Mouse (Mus musculus): ENCODE data around the gene 6820408C15Rik. TPM values are rescaled to one million over a fixed set of nuclear protein-coding genes. Genes with fewer than 3 reads are reported as not detected.

Gene 6820408C15Rik
- polyA plus RNA-seq, 2 experiments, result 0.19 to 0.23 TPM

DNA sequence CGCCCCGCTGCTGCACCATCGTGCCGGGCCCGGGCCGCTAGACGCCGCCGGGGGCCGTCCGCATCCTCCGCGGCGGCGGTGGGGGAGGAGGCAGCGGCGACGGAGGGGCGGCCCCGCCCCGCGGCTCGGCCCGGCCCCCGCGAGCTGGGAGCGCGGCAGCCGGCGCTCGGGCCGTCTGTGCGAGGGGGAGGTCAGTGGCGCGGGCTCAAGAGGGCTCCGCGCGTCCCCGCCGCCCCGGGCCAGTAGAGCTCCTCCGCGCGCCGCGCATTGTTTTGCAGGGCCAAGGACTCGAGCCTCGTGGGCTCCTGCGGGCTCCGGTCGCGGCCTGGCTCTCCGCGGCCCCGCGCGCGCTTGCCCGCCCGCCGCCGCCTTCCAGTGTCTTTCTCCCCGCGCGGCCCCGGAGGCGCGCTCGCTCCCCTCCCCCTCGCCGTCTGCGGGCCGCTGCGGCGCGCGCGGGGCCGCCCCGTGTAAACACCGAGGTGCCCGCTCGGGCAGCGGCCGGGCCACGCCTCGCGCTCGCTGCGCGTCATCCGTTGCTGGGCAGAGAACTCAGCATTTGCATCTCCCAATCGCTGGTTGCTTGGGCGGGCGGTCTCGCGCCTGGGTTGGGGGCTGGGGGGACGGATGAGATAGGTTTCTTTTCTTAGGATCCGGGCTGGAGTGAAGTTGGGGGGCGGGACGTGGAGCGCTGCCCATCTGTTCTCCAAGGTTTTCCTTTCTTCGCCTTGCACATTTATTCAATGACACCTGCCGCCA is 17.5 kb upstream of the 6820408C15Rik start, which contains the start of gene Sox12:
Sox12 (minus strand) TSS at position 384 of the 756 bp plus-strand sequence.
- peak within 1 kb of the TSS; percentile 91 for H3K4me2 ChIP-seq (ENCODE audit: low read depth)
- peaks cover 18 to 31% of the 10 kb centered on the region in 2 experiments for H3K4me1 ChIP-seq (replicated peaks; ENCODE audit: control insufficient read depth in 2 of 2, insufficient read depth in 2 of 2, low read length in 1 of 2)
- peak within 1 kb of the TSS; percentile 83 for H3K9ac ChIP-seq (replicated peaks)
- H3K27ac ChIP-seq, result peak within 1 kb of the TSS; percentile 78
- H3K36me3 ChIP-seq (replicated peaks; ENCODE audit: control insufficient read depth, insufficient read depth, low read depth), result no peaks in the 10 kb centered on the region
- peak; percentile 67 for ATAC-seq (ENCODE audit: insufficient read depth)
- TF ChIP-seq EP300 (IDR thresholded peaks at IDR 0.05; ENCODE audit: low read depth), result no peak
- WGBS (ENCODE audit: insufficient replicate concordance), result under 1% methylated on average over 91 of the region's 104 CpGs
- peak within 1 kb of the TSS; percentile 74 to 76 for H3K4me3 ChIP-seq (ENCODE audit: insufficient read depth in 1 of 2, low read depth in 2 of 2, low read length in 2 of 2)
- DNase-seq (ENCODE audit: low read depth in 3 of 3, low spot score in 3 of 3), result peak; percentile 77 to 80 (median 79)
- H3K9me3 ChIP-seq (ENCODE audit: control insufficient read depth, low read length), result no peaks in the 10 kb centered on the region
- H3K27me3 ChIP-seq (ENCODE audit: control insufficient read depth, insufficient read depth, low read length), result no peaks in the 10 kb centered on the region

DNA sequence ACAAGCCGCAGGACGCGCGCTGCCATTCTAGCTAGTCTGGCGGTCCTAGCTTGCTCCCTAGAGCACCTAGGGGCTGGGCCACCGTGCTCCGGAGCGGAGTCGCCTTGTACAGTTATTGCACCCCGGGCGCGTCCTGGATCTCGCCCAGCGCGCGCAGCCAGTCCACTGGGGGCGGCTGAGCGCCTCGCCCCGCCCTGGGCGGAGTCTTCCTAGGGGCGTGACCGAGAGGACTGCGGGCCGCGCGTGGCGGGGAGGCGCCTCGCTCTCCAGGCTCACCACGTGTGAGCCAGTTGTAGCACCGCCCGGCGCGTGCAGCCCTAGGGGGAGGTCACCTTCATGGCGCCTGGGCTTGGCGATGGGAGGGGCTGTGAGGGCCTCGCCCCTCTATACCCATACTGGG is 16.7 kb upstream of the 6820408C15Rik start:
- Histone ChIP-seq H3K27me3 (ENCODE audit: control insufficient read depth, insufficient read depth, low read length) (no peaks in the 10 kb centered on the region), H3K36me3 (replicated peaks; ENCODE audit: control insufficient read depth, insufficient read depth, low read depth) (no peaks in the 10 kb centered on the region), H3K4me3 (ENCODE audit: insufficient read depth in 1 of 2, low read depth in 2 of 2, low read length in 2 of 2) (peak overlapping the region; percentile 74 to 76), H3K4me2 (ENCODE audit: low read depth) (peak overlapping the region; percentile 91), H3K4me1 (replicated peaks; ENCODE audit: control insufficient read depth in 2 of 2, insufficient read depth in 2 of 2, low read length in 1 of 2) (peaks cover 18 to 28% of the 10 kb centered on the region in 2 experiments), H3K27ac (peak overlapping the region; percentile 78), H3K9me3 (ENCODE audit: control insufficient read depth, low read length) (no peaks in the 10 kb centered on the region), H3K9ac (replicated peaks) (peak overlapping the region; percentile 83)
- peak; percentile 79 for ATAC-seq (ENCODE audit: insufficient read depth)
- no peak for TF ChIP-seq EP300 (IDR thresholded peaks at IDR 0.05; ENCODE audit: low read depth)
- peak; percentile 29; the same call in 1 of the 2 replicates for TF ChIP-seq CTCF (IDR thresholded peaks at IDR 0.05; ENCODE audit: low read depth)
- DNase-seq (ENCODE audit: low read depth in 3 of 3, low spot score in 3 of 3), result peak; percentile 85 to 89 (median 88)
- under 1% methylated on average over 38 of the region's 38 CpGs for WGBS (ENCODE audit: insufficient replicate concordance)

DNA sequence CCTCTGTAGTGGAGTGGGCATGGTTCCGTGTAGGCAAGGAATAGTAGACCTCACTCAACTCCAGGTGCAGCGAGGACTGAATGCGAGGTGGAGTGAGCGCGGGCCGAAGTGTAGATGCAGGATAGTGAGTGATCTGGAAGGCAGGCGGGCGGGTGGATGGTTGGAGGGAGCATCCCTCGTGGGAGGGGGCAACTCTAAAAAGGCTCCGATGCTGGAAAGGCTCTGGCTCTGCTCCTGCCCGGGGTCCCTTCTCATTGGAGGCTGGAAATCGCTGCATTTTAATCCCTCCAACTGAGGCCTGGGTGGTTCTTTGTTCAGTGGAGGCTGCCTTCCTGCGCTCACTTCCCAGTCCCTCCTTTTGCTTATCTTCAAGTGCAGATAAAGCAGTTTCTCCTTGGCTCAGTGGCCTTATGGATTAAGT is 16.3 kb upstream of the 6820408C15Rik start:
- peak overlapping the region; percentile 48 to 76 for H3K4me3 ChIP-seq (ENCODE audit: insufficient read depth in 1 of 2, low read depth in 2 of 2, low read length in 2 of 2)
- TF ChIP-seq EP300 (IDR thresholded peaks at IDR 0.05; ENCODE audit: low read depth) (no peak), CTCF (IDR thresholded peaks at IDR 0.05; ENCODE audit: low read depth) (no peak)
- peaks cover 14 to 25% of the 10 kb centered on the region in 2 experiments for H3K4me1 ChIP-seq (replicated peaks; ENCODE audit: control insufficient read depth in 2 of 2, insufficient read depth in 2 of 2, low read length in 1 of 2)
- no peaks in the 10 kb centered on the region for H3K9me3 ChIP-seq (ENCODE audit: control insufficient read depth, low read length)
- 5% methylated on average over 13 of the region's 13 CpGs for WGBS (ENCODE audit: insufficient replicate concordance)
- DNase-seq (ENCODE audit: low read depth in 3 of 3, low spot score in 3 of 3), result no peak
- peak overlapping the region; percentile 91 for H3K4me2 ChIP-seq (ENCODE audit: low read depth)
- no peak for ATAC-seq (ENCODE audit: insufficient read depth)
- H3K9ac ChIP-seq (replicated peaks), result peak overlapping the region; percentile 27
- H3K27me3 ChIP-seq (ENCODE audit: control insufficient read depth, insufficient read depth, low read length), result no peaks in the 10 kb centered on the region
- H3K27ac ChIP-seq, result no peak overlapping the region
- H3K36me3 ChIP-seq (replicated peaks; ENCODE audit: control insufficient read depth, insufficient read depth, low read depth), result no peaks in the 10 kb centered on the region

DNA sequence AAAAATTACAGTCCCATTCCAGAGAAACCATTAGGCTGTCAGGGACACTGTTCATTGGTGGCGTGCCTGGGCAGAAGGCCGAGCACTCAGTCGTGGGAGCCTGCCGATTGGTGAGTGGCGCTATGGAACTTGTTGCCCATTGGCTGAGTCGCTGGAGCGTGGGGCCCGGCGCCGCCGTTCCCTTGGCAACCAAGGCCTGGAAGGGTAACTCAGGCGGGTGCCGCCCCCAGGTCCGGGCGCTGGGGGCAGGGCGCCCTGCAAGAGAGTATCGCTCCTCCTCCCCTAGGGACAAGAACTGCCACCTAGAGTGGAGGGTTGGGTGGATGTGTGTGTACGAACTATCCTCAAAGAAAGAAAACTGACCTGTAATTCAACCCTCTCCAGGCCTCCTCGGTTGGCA is 9.3 kb upstream of the 6820408C15Rik start:
- TF ChIP-seq EP300 (IDR thresholded peaks at IDR 0.05; ENCODE audit: low read depth) (no peak), CTCF (IDR thresholded peaks at IDR 0.05; ENCODE audit: low read depth) (no peak)
- Histone ChIP-seq H3K9ac (replicated peaks) (peak overlapping the region; percentile 68), H3K4me3 (ENCODE audit: insufficient read depth in 1 of 2, low read depth in 2 of 2, low read length in 2 of 2) (peak overlapping the region; percentile 52 to 60), H3K36me3 (replicated peaks; ENCODE audit: control insufficient read depth, insufficient read depth, low read depth) (no peaks in the 10 kb centered on the region), H3K4me2 (ENCODE audit: low read depth) (peak overlapping the region; percentile 85), H3K27ac (peak overlapping the region; percentile 36; the same call in 1 of the 2 replicates), H3K4me1 (replicated peaks; ENCODE audit: control insufficient read depth in 2 of 2, insufficient read depth in 2 of 2, low read length in 1 of 2) (peaks cover 16 to 23% of the 10 kb centered on the region in 2 experiments), H3K9me3 (ENCODE audit: control insufficient read depth, low read length) (no peaks in the 10 kb centered on the region), H3K27me3 (ENCODE audit: control insufficient read depth, insufficient read depth, low read length) (no peaks in the 10 kb centered on the region)
- 0% methylated on average over 19 of the region's 19 CpGs for WGBS (ENCODE audit: insufficient replicate concordance)
- ATAC-seq (ENCODE audit: insufficient read depth) (peak; percentile 99), DNase-seq (ENCODE audit: low read depth in 3 of 3, low spot score in 3 of 3) (peak; percentile 95 to 96 (median 95))

DNA sequence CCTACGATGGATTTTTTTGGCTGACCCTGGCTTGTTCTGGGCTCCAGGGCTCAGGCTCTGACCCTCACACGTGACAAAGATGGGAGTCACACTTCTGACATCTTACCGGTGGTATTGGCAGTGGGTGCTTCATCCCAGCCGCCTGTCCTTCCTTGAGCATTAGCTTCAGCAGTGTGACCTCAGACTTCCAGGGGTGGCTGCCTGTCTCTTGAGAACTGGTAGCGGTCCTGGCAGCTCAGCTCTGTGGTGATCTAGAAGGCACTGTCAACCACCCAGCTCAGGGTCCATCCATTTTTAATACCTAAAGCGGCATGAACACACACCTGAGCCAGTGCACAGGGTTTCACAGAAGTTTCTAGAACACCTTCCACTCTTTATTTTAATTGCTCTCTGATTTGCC is 5.6 kb upstream of the 6820408C15Rik start:
- no peak overlapping the region for H3K4me2 ChIP-seq (ENCODE audit: low read depth)
- WGBS (ENCODE audit: insufficient replicate concordance), result 78% methylated on average over 6 of the region's 6 CpGs
- DNase-seq (ENCODE audit: low read depth in 3 of 3, low spot score in 3 of 3) (no peak), ATAC-seq (ENCODE audit: insufficient read depth) (no peak)
- H3K27ac ChIP-seq, result no peak overlapping the region
- H3K4me3 ChIP-seq (ENCODE audit: insufficient read depth in 1 of 2, low read depth in 2 of 2, low read length in 2 of 2), result no peak overlapping the region
- no peak overlapping the region for H3K9ac ChIP-seq (replicated peaks)
- peaks cover 27 to 32% of the 10 kb centered on the region in 2 experiments for H3K4me1 ChIP-seq (replicated peaks; ENCODE audit: control insufficient read depth in 2 of 2, insufficient read depth in 2 of 2, low read length in 1 of 2)
- TF ChIP-seq EP300 (IDR thresholded peaks at IDR 0.05; ENCODE audit: low read depth) (no peak), CTCF (IDR thresholded peaks at IDR 0.05; ENCODE audit: low read depth) (no peak)
- peaks cover 5% of the 10 kb centered on the region; the same call in 1 of the 2 replicates for H3K36me3 ChIP-seq (replicated peaks; ENCODE audit: control insufficient read depth, insufficient read depth, low read depth)
- no peaks in the 10 kb centered on the region for H3K9me3 ChIP-seq (ENCODE audit: control insufficient read depth, low read length)
- H3K27me3 ChIP-seq (ENCODE audit: control insufficient read depth, insufficient read depth, low read length), result no peaks in the 10 kb centered on the region

All from liver, embryonic 14.5 days (tissue).